Mouse (Mus musculus): ENCODE measurements around the gene Large2. TPM values are rescaled to one million over a fixed set of nuclear protein-coding genes. Genes with fewer than 3 reads are reported as not detected.

The Large2 gene
- polyA plus RNA-seq, 1 experiment from 2014 or later: 13.0 TPM

DNA sequence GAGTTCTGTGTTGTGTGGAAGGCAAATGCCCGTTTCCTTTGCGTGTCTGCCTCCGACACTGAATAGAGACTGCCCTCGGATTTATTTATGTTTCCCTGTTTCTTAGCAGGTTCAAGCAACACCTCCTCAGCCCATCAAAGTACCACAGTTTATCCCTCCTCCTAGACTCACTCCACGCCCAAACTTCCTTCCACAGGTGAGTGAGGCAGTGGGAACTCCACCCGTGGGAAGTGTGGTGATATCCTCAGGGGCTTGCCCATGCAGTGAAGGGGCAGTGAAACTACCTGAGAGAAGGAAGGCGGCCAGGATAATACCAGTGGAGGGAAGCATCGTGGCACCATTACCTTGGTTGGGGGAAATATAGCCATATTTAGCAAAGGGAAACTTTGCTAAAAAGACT lies 46.5 kb downstream of the Large2 start:
- WGBS: 93% methylated on average over 8 of the region's 8 CpGs
- H3K4me3 ChIP-seq: no peak overlapping the region

DNA sequence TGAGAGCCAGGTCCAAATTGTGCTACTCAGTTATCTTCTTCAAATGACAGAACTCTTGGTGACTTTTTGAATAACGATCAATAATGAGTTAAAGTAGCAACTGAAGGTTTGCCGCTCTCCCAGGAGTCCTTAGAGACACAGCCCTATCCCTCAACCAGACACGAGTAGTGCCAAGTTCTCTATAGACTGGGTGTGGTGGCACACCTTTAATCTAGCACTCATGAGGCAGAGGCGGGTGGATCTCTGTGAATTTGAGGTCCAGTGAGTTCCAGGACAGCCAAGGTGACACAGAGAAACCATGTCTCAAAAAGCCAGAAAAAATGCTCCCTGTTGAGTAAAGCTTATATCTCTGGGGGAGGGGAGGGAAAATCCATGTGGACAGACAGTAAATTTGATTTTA lies 47.1 kb downstream of the Large2 start:
- Histone ChIP-seq H3K4me1 (no peaks in the 10 kb centered on the region), H3K27me3 (ENCODE audit: low read depth, poor library complexity, severe bottlenecking) (no peaks in the 10 kb centered on the region), H3K4me3 (no peak overlapping the region), H3K27ac (no peak overlapping the region), H3K36me3 (peaks cover 87% of the 10 kb centered on the region), H3K9me3 (replicated peaks) (no peaks in the 10 kb centered on the region)
- no peak for DNase-seq (ENCODE audit: low spot score)
- WGBS: 92% methylated on average over 4 of the region's 4 CpGs

More for the DNA sequence above, 46.5 kb downstream of the Large2 start:
- DNase-seq (ENCODE audit: low spot score): no peak
- Histone ChIP-seq H3K9me3 (replicated peaks) (no peaks in the 10 kb centered on the region), H3K27ac (no peak overlapping the region), H3K36me3 (peaks cover 87% of the 10 kb centered on the region), H3K4me1 (no peaks in the 10 kb centered on the region), H3K27me3 (ENCODE audit: low read depth, poor library complexity, severe bottlenecking) (no peaks in the 10 kb centered on the region)

DNA sequence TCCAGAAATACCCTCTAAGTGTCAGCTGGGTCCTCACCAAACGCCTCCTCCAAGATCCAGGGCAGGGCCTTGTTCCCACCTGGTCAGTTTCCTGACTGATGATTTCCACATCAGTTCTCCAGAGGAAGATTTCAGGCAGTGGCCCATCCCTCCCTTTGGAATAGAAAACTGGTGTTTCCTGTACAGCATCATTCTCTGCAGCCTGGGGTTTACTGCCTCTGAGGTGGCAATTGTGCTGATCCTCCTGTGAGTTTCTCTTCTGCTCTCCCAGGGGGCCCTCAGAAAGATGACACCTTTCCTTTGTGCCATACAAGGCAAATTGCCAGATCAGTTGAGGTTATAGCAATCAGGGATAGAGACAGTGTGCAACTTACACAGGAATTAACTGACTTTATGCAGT lies 48.4 kb downstream of the Large2 start:
- Histone ChIP-seq H3K4me1 (no peaks in the 10 kb centered on the region), H3K9me3 (replicated peaks) (no peaks in the 10 kb centered on the region), H3K36me3 (peaks cover 88% of the 10 kb centered on the region), H3K4me3 (no peak overlapping the region), H3K27me3 (ENCODE audit: low read depth, poor library complexity, severe bottlenecking) (no peaks in the 10 kb centered on the region), H3K27ac (no peak overlapping the region)
- no peak for DNase-seq (ENCODE audit: low spot score)
- WGBS: 66% methylated on average over 1 of the region's 1 CpGs

DNA sequence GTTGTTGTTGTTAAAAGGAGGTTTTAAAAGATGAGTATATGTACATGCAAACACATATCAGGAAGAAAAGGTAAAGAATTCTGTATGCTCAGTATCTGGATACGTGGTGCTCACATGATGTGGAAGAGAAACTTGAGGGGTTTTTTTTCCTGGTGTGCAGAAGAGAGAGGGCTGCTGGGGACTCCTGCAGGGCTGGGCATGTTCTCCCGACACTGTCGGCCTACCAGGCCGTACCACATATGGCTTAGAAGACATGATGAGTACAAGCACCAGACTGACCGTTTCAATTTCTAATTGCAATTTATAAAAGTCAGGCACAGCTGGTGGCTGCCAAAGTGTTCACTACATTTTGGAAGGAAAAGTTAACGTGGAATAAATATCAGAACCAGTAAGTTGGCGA lies 49.0 kb downstream of the Large2 start:
- Histone ChIP-seq H3K9me3 (replicated peaks) (no peaks in the 10 kb centered on the region), H3K4me1 (no peaks in the 10 kb centered on the region), H3K27ac (no peak overlapping the region), H3K27me3 (ENCODE audit: low read depth, poor library complexity, severe bottlenecking) (no peaks in the 10 kb centered on the region), H3K4me3 (no peak overlapping the region), H3K36me3 (peaks cover 87% of the 10 kb centered on the region)
- no peak for DNase-seq (ENCODE audit: low spot score)
- whole genome bisulfite sequencing: 92% methylated on average over 7 of the region's 7 CpGs

DNA sequence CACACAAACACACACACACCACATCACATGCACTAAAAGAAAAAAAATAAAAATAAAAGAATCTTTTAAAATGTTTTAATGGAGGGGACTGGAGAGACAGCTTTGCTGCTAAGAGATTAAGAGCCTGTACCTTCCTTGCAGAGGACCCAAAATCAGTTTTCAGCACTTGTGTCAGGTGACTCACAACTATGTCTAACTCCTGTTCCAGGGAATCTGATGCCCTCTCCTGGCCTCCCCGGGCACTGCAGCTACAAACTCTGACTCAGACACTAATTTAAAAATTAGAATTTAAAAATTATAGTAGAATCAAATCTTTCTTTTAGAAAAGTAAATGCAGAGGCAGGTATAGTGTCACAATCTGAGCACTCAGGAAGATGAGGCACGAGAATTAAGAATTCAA lies 52.0 kb downstream of the Large2 start:
- Histone ChIP-seq H3K9me3 (replicated peaks) (no peaks in the 10 kb centered on the region), H3K4me3 (no peak overlapping the region), H3K27me3 (ENCODE audit: low read depth, poor library complexity, severe bottlenecking) (no peaks in the 10 kb centered on the region), H3K36me3 (peaks cover 63% of the 10 kb centered on the region), H3K27ac (no peak overlapping the region), H3K4me1 (no peaks in the 10 kb centered on the region)
- peak; percentile 47 for DNase-seq (ENCODE audit: low spot score)
- WGBS: 88% methylated on average over 2 of the region's 2 CpGs

DNA sequence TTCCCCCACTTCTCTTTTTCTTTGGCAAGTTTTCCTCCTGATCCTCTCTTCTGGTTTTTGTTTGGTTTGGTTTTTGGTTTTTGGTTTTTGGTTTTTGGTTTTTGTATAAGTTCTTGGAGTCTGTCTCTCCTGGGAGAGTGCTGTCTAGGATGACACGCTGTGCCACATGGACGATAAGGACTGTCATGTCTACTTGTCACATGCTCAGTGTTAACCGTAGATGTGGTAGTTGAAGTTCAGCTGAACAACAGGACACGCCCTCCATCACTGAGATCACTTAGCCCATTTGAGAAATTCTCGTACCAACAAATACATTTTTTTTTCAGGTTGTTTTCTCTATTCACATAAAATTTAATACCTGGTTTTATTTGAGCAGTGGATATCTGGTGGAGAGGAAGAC lies 57.4 kb downstream of the Large2 start:
- whole genome bisulfite sequencing: 94% methylated on average over 5 of the region's 5 CpGs
- no peak for DNase-seq (ENCODE audit: low spot score)
- H3K9me3 ChIP-seq (replicated peaks): no peaks in the 10 kb centered on the region
- H3K36me3 ChIP-seq: peaks cover 23% of the 10 kb centered on the region
- H3K4me1 ChIP-seq: no peaks in the 10 kb centered on the region
- H3K27ac ChIP-seq: no peak overlapping the region
- no peaks in the 10 kb centered on the region for H3K27me3 ChIP-seq (ENCODE audit: low read depth, poor library complexity, severe bottlenecking)
- H3K4me3 ChIP-seq: no peak overlapping the region

DNA sequence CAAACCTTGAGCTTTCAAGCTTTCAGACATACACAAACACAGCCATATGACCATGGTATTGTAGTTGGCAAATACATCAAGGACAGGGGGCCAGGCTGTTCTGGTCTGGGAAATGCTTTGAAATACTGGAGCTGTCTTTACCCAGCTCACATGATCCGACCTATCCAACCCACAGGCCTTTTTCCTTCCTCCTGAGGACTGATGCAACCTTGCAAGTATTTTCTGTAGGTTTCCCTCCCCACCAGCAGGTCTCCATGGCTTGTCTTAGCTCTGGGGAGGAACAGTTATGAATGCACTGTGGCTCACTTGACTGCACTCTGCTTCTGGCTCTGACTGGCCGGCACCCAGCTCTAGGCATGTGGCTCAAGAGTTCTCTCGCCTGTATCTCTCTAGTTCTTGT lies 58.0 kb downstream of the Large2 start:
- Histone ChIP-seq H3K4me3 (no peak overlapping the region), H3K9me3 (replicated peaks) (no peaks in the 10 kb centered on the region), H3K4me1 (no peaks in the 10 kb centered on the region), H3K27ac (no peak overlapping the region), H3K27me3 (ENCODE audit: low read depth, poor library complexity, severe bottlenecking) (no peaks in the 10 kb centered on the region), H3K36me3 (peaks cover 17% of the 10 kb centered on the region)
- 89% methylated on average over 3 of the region's 3 CpGs for WGBS
- DNase-seq (ENCODE audit: low spot score): no peak

Small RNAs within 50 kb of the gene (microRNA-seq; reads per million reads assigned to microRNA genes)
- not detected for gene Mir7000

Other genes starting within 250 kb of the Large2 start
- gene Pex16, start 193 bp downstream of the Large2 start, polyA plus RNA-seq (2016; fragmentation: Nextera tagmentation; extraction: Ambion mirVana): 19.6 and 20.6 TPM in 2 replicates
- gene 1700029I15Rik, start 7.7 kb upstream of the Large2 start, polyA plus RNA-seq (2016; fragmentation: Nextera tagmentation; extraction: Ambion mirVana): 2.5 and 3.3 TPM in 2 replicates
- gene Mapk8ip1, start 26.4 kb upstream of the Large2 start, polyA plus RNA-seq (2016; fragmentation: Nextera tagmentation; extraction: Ambion mirVana): 28.5 and 36.3 TPM in 2 replicates
- 19.0 and 25.2 TPM in 2 replicates for gene Cry2, start 59.2 kb upstream of the Large2 start, polyA plus RNA-seq (2016; fragmentation: Nextera tagmentation; extraction: Ambion mirVana)
- 11.1 and 11.2 TPM in 2 replicates for gene Slc35c1, start 85.7 kb upstream of the Large2 start, polyA plus RNA-seq (2016; fragmentation: Nextera tagmentation; extraction: Ambion mirVana)
- 1.5 and 2.8 TPM in 2 replicates for gene Chst1, start 224.8 kb upstream of the Large2 start, polyA plus RNA-seq (2016; fragmentation: Nextera tagmentation; extraction: Ambion mirVana)

Measured in limb, embryonic 10.5 days (tissue).